Mouse (Mus musculus) midbrain, postnatal 0 days (tissue): ENCODE data around the gene Lemd1. TPM values are rescaled to one million over a fixed set of nuclear protein-coding genes. Genes with fewer than 3 reads are reported as not detected.
A peak's percentile ranks its signal among the peaks of the same experiment; 100 is the strongest.

ENCODE experiments used
- ATAC-seq: fragments of 200-750 bp; cut with Nextera tagmentation; 2 replicates; pipeline ENCODE4 v1.8.0; 2017; ENCODE audit warnings: moderate number of reproducible peaks, mild to moderate bottlenecking, moderate TSS enrichment, moderate library complexity; ENCODE audit not compliant: low FRiP score
- DNase-seq: peaks from one replicate; pipeline ENCODE4 v3.0.0-alpha.2; 2015; ENCODE audit warnings: low spot score
- H3K27ac ChIP-seq: fragments of 300-500 bp; sonication (generic); 2 replicates; pipeline ENCODE4 v1.5.1; 2014; ENCODE audit warnings: low read depth, mild to moderate bottlenecking, low read length, mixed read lengths
- H3K27me3 ChIP-seq: fragments of 300-500 bp; sonication (generic); 2 replicates; pipeline ENCODE4 v1.6.1; 2014; ENCODE audit warnings: low read length, control low read depth, mixed read lengths; ENCODE audit not compliant: insufficient read depth
- H3K36me3 ChIP-seq: fragments of 300-500 bp; sonication (generic); 2 replicates; pipeline ENCODE4 v1.6.1; 2014; ENCODE audit warnings: low read length, control low read depth, mixed read lengths; ENCODE audit not compliant: insufficient read depth
- H3K4me1 ChIP-seq: fragments of 300-500 bp; sonication (generic); 2 replicates; pipeline ENCODE4 v1.6.1; 2014; ENCODE audit warnings: mild to moderate bottlenecking, control low read depth, antibody characterized with exemption, low read length, mixed read lengths; ENCODE audit not compliant: insufficient read depth
- H3K4me2 ChIP-seq: fragments of 300-500 bp; sonication (generic); 2 replicates; pipeline ENCODE4 v1.6.1; 2014; ENCODE audit warnings: low read depth, mild to moderate bottlenecking, low read length, mixed read lengths; ENCODE audit not compliant: poor library complexity, severe bottlenecking
- H3K4me3 ChIP-seq: fragments of 300-500 bp; sonication (generic); 2 replicates; pipeline ENCODE4 v1.5.1; 2014; ENCODE audit warnings: low read depth, mild to moderate bottlenecking, low read length, moderate library complexity
- H3K9ac ChIP-seq: fragments of 300-500 bp; sonication (generic); replicated peaks from 2 replicates; pipeline ENCODE4 v1.6.1; 2014; ENCODE audit warnings: mild to moderate bottlenecking, low read length, moderate library complexity, mixed read lengths; ENCODE audit not compliant: poor library complexity, severe bottlenecking
- H3K9me3 ChIP-seq: fragments of 300-500 bp; sonication (generic); 2 replicates; pipeline ENCODE4 v1.6.1; 2016; ENCODE audit warnings: low read length, control low read depth
- CTCF ChIP-seq: IDR thresholded peaks from 2 replicates; pipeline ENCODE4 v1.5.1; 2016; ENCODE audit warnings: antibody characterized with exemption, mild to moderate bottlenecking
- WGBS: fragments of 180-500 bp; shearing (Covaris S2); extraction: QIAGEN DNeasy Blood & Tissue Kit; methylation state at CpG from one replicate; pipeline ENCODE4 v1.1.7; 2014; 5-methylcytosine and 5-hydroxymethylcytosine counted together
- microRNA counts: library from miRNA; unstranded; fragments of <30 nt; microRNA quantifications from one replicate; lab custom pipeline; 2015
- microRNA-seq: library from miRNA; unstranded; fragments of <30 nt; microRNA quantifications from one replicate; pipeline ENCODE4, GENCODE M21; 2016; ENCODE audit warnings: borderline number of aligned reads
- polyA plus RNA-seq: library from polyadenylated mRNA; unstranded; fragments of >200 nt; fragmentation: Nextera tagmentation; extraction: Ambion mirVana; gene quantifications from 2 replicates; pipeline ENCODE4 v1.2.1, GENCODE M21; 2015
- total RNA-seq: library from RNA; depleted of rRNA; stranded (reverse); fragments of >200 nt; gene quantifications from 2 replicates; pipeline ENCODE4 v1.2.3, GENCODE M21; 2014; rRNA removed

The Lemd1 gene
- total and polyA plus RNA-seq, 2 experiments from 2014 or later, result 12.6 TPM

- ATAC-seq, result no peak
- Histone ChIP-seq H3K4me1 (peaks cover 9% of the 10 kb centered on the region; the same call in 1 of the 2 replicates), H3K4me2 (no peak overlapping the region), H3K4me3 (no peak overlapping the region), H3K27me3 (no peaks in the 10 kb centered on the region), H3K36me3 (peaks cover 5% of the 10 kb centered on the region; the same call in 1 of the 2 replicates), H3K9ac (no peak overlapping the region), H3K9me3 (no peaks in the 10 kb centered on the region), H3K27ac (no peak overlapping the region)
- peak; percentile 79 for TF ChIP-seq CTCF
- 46% methylated on average over 4 of the region's 4 CpGs for WGBS
- no peak for DNase-seq
These were observed 114.9 kb downstream of the Lemd1 start for GRCm38 (mm10) chr1:132306160-132306559.

DNA sequence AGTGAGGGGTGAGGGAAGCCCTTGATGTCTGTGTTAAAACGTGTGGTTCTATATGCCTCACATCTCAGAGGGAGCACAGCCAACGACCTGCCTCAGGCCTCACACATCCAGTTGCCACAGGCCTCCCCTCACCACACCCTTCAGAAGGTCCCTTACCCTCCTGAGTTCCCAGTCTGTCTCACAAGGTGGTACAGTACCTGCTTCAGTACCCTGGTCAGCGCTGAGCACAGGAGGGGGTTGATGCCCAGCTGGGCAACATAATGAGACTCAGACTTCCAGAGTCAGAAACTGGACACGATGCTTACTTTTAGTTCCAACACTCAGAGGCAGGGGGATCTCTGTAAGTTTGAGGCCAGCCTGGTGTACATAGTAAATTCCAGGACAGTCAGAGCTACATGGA lies 115.6 kb downstream of the Lemd1 start:
- H3K4me1 ChIP-seq, result peaks cover 5% of the 10 kb centered on the region; the same call in 1 of the 2 replicates
- H3K27ac ChIP-seq, result no peak overlapping the region
- no peak overlapping the region for H3K4me3 ChIP-seq
- TF ChIP-seq CTCF, result no peak
- H3K36me3 ChIP-seq, result peaks cover 5% of the 10 kb centered on the region; the same call in 1 of the 2 replicates
- H3K4me2 ChIP-seq, result no peak overlapping the region
- no peaks in the 10 kb centered on the region for H3K9me3 ChIP-seq
- no peaks in the 10 kb centered on the region for H3K27me3 ChIP-seq
- ATAC-seq, result no peak
- WGBS, result 28% methylated on average over 4 of the region's 4 CpGs
- no peak overlapping the region for H3K9ac ChIP-seq
- no peak for DNase-seq

- H3K27ac ChIP-seq, result no peak overlapping the region
- TF ChIP-seq CTCF, result no peak
- H3K27me3 ChIP-seq, result no peaks in the 10 kb centered on the region
- DNase-seq (no peak), ATAC-seq (no peak)
- no peaks in the 10 kb centered on the region for H3K9me3 ChIP-seq
- 85% methylated on average over 6 of the region's 6 CpGs for WGBS
- H3K4me2 ChIP-seq, result no peak overlapping the region
- H3K36me3 ChIP-seq, result peaks cover 5% of the 10 kb centered on the region; the same call in 1 of the 2 replicates
- no peak overlapping the region for H3K9ac ChIP-seq
- no peak overlapping the region for H3K4me3 ChIP-seq
- H3K4me1 ChIP-seq, result no peaks in the 10 kb centered on the region
These were observed 116.7 kb downstream of the Lemd1 start for GRCm38 (mm10) chr1:132307962-132308361.

DNA sequence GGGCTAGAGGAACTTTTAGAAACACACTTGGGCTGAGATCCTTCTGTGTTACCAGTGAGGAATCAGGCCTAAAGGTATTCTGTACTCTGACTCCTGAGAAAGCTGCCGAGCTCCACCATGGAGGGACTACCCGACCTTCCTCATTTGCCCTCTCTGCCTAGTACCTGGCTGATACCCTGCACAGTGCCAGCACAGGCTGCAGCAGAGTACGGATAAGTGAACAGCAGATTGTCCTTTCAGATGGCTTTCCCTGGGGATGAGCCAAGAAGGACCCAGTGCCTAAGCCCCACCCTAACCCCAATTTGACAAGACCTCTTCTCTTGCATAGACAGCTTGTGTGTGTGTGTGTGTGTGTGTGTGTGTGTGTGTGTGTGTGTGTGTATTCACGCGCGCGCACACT lies 117.4 kb downstream of the Lemd1 start:
- Histone ChIP-seq H3K9me3 (no peaks in the 10 kb centered on the region), H3K4me3 (no peak overlapping the region), H3K4me2 (no peak overlapping the region), H3K4me1 (no peaks in the 10 kb centered on the region), H3K36me3 (peaks cover 5% of the 10 kb centered on the region; the same call in 1 of the 2 replicates), H3K27me3 (no peaks in the 10 kb centered on the region), H3K9ac (no peak overlapping the region), H3K27ac (no peak overlapping the region)
- WGBS, result 93% methylated on average over 7 of the region's 7 CpGs
- no peak for TF ChIP-seq CTCF
- no peak for DNase-seq
- ATAC-seq, result no peak

MicroRNA genes within 50 kb of the gene (microRNA counts, 519-probe panel; counts per million panel counts)
- microRNA mmu-miR-135b (lab: Ali Mortazavi, UCI), result 4,607 counts per million, percentile 87 among the panel's probes with 10 or more counts

Small RNA genes within 50 kb of the gene (microRNA-seq; reads per million reads assigned to microRNA genes)
- gene Mir135b, result 14,679 reads per million, percentile 97 among the genes with 10 or more reads in this experiment

Other genes starting within 250 kb of the Lemd1 start
- gene Slc45a3, start 228.5 kb upstream of the Lemd1 start, total RNA-seq, result 0.80 and 1.3 TPM in 2 replicates
- gene Slc45a3, start 228.5 kb upstream of the Lemd1 start, polyA plus RNA-seq, result 0.38 and 0.63 TPM in 2 replicates
- gene Elk4, start 183.8 kb upstream of the Lemd1 start, total RNA-seq, result 17.6 and 23.4 TPM in 2 replicates
- gene Elk4, start 183.8 kb upstream of the Lemd1 start, polyA plus RNA-seq, result 6.0 and 8.1 TPM in 2 replicates
- 4.6 and 9.2 TPM in 2 replicates for gene Mfsd4a, start 123.4 kb upstream of the Lemd1 start, total RNA-seq
- 9.0 and 9.9 TPM in 2 replicates for gene Mfsd4a, start 123.4 kb upstream of the Lemd1 start, polyA plus RNA-seq
- gene Cdk18, start 51.7 kb upstream of the Lemd1 start, total RNA-seq, result 3.5 and 7.2 TPM in 2 replicates
- 2.4 and 3.1 TPM in 2 replicates for gene Cdk18, start 51.7 kb upstream of the Lemd1 start, polyA plus RNA-seq
- 3.9 and 6.9 TPM in 2 replicates for gene AC124108.1, start within 50 bp of the Lemd1 start, total RNA-seq
- 0.50 and 0.54 TPM in 2 replicates for gene AC124108.1, start within 50 bp of the Lemd1 start, polyA plus RNA-seq
- gene Gm10188, start 38.3 kb downstream of the Lemd1 start, total RNA-seq, result not detected in 2 replicates
- gene Gm10188, start 38.3 kb downstream of the Lemd1 start, polyA plus RNA-seq, result 0.22 TPM in 1 of 2 replicates, not detected in the other
- gene Klhdc8a, start 107.2 kb downstream of the Lemd1 start, total RNA-seq, result 29.5 and 31.1 TPM in 2 replicates
- 12.4 and 14.8 TPM in 2 replicates for gene Klhdc8a, start 107.2 kb downstream of the Lemd1 start, polyA plus RNA-seq
- 7.0 and 7.1 TPM in 2 replicates for gene Nuak2, start 124.7 kb downstream of the Lemd1 start, total RNA-seq
- 9.9 TPM in 2 replicates for gene Nuak2, start 124.7 kb downstream of the Lemd1 start, polyA plus RNA-seq
- 115 and 152 TPM in 2 replicates for gene Tmcc2, start 199.8 kb downstream of the Lemd1 start, total RNA-seq
- gene Tmcc2, start 199.8 kb downstream of the Lemd1 start, polyA plus RNA-seq, result 35.4 and 36.3 TPM in 2 replicates
- 14.6 and 21.2 TPM in 2 replicates for gene Dstyk, start 226.1 kb downstream of the Lemd1 start, total RNA-seq
- gene Dstyk, start 226.1 kb downstream of the Lemd1 start, polyA plus RNA-seq, result 5.4 and 5.6 TPM in 2 replicates